Mouse (Mus musculus) liver, embryonic 11.5 days (tissue): ENCODE results near the gene Ifngr2. TPM values are rescaled to one million over a fixed set of nuclear protein-coding genes. Genes with fewer than 3 reads are reported as not detected.

Source experiments
- ATAC-seq: fragments of 200-750 bp; cut with Nextera tagmentation; replicated peaks from 2 replicates; pipeline ENCODE4 v1.8.0; 2017; ENCODE audit warnings: moderate number of reproducible peaks, mild to moderate bottlenecking, moderate TSS enrichment, moderate library complexity; ENCODE audit not compliant: low FRiP score
- DNase-seq: peaks from one replicate; pipeline ENCODE4 v3.0.0-alpha.2; 2017; ENCODE audit warnings: low spot score
- H3K27ac ChIP-seq: fragments of 300-500 bp; sonication (generic); 2 replicates; pipeline ENCODE4 v1.5.1; 2014; ENCODE audit warnings: mild to moderate bottlenecking, low read depth, low read length, control low read depth
- H3K27me3 ChIP-seq: fragments of 300-500 bp; sonication (generic); replicated peaks from 2 replicates; pipeline ENCODE4 v1.6.1; 2014; ENCODE audit warnings: low read length, mixed read lengths; ENCODE audit not compliant: control insufficient read depth, insufficient read depth
- H3K36me3 ChIP-seq: fragments of 300-500 bp; sonication (generic); 2 replicates; pipeline ENCODE4 v1.6.1; 2014; ENCODE audit warnings: mild to moderate bottlenecking, low read length, moderate library complexity, mixed read lengths; ENCODE audit not compliant: control insufficient read depth, insufficient read depth
- H3K4me1 ChIP-seq: fragments of 300-500 bp; sonication (generic); replicated peaks from 2 replicates; pipeline ENCODE4 v1.6.1; 2014; ENCODE audit warnings: low read length, mixed read lengths; ENCODE audit not compliant: control insufficient read depth, insufficient read depth
- H3K4me2 ChIP-seq: fragments of 300-500 bp; sonication (generic); 2 replicates; pipeline ENCODE4 v1.6.1; 2014; ENCODE audit warnings: mild to moderate bottlenecking, control low read depth, moderate library complexity
- H3K4me3 ChIP-seq: fragments of 300-500 bp; sonication (generic); 2 replicates; pipeline ENCODE4 v1.5.1; 2014; ENCODE audit warnings: low read depth, low read length, control low read depth
- H3K9ac ChIP-seq: fragments of 300-500 bp; sonication (generic); 2 replicates; pipeline ENCODE4 v1.6.1; 2014; ENCODE audit warnings: low read depth, low read length, control low read depth
- H3K9me3 ChIP-seq: fragments of 300-500 bp; sonication (generic); 2 replicates; pipeline ENCODE4 v1.6.1; 2016; ENCODE audit warnings: low read length, inconsistent platforms, mixed read lengths; ENCODE audit not compliant: control insufficient read depth
- WGBS: fragments of 180-500 bp; shearing (Covaris S2); extraction: QIAGEN DNeasy Blood & Tissue Kit; methylation state at CpG from one replicate; pipeline ENCODE4 v1.1.7; 2014; 5-methylcytosine and 5-hydroxymethylcytosine counted together
- polyA plus RNA-seq: library from polyadenylated mRNA; unstranded; fragments of >200 nt; fragmentation: Nextera tagmentation; extraction: Ambion mirVana; gene quantifications from 2 replicates; pipeline ENCODE4 v1.2.1, GENCODE M21; 2014

Gene Ifngr2
- polyA plus RNA-seq, 1 experiment from 2014 or later, result 28.7 TPM

- Histone ChIP-seq H3K4me1 (peaks cover 45% of the 10 kb centered on the region), H3K36me3 (no peaks in the 10 kb centered on the region), H3K27ac (no peak overlapping the region), H3K4me2 (peak overlapping the region; percentile 47), H3K9me3 (no peaks in the 10 kb centered on the region), H3K9ac (peak overlapping the region; percentile 28; the same call in 1 of the 2 replicates), H3K27me3 (no peaks in the 10 kb centered on the region), H3K4me3 (no peak overlapping the region)
- WGBS, result 44% methylated on average over 10 of the region's 10 CpGs
- ATAC-seq (0 out of 2 replicates have a peak, but pooled peaks have one; percentile 29), DNase-seq (no peak)
Observed at GRCm38 (mm10) chr16:91541573-91542081, 5.2 kb upstream of the Ifngr2 start.

- Histone ChIP-seq H3K36me3 (no peaks in the 10 kb centered on the region), H3K4me3 (no peak overlapping the region), H3K27me3 (no peaks in the 10 kb centered on the region), H3K9ac (no peak overlapping the region), H3K4me2 (no peak overlapping the region), H3K9me3 (no peaks in the 10 kb centered on the region), H3K4me1 (peaks cover 39% of the 10 kb centered on the region), H3K27ac (no peak overlapping the region)
- ATAC-seq (no peak), DNase-seq (no peak)
- WGBS, result 91% methylated on average over 1 of the region's 1 CpGs
Observed at GRCm38 (mm10) chr16:91543619-91544018, 3.3 kb upstream of the Ifngr2 start.

GRCm38 (mm10) chr16:91545597-91546281 is 1.1 kb upstream of the Ifngr2 start:
- peak; percentile 77 for ATAC-seq
- 0 out of 2 replicates have a peak overlapping the region, but pooled peaks have one; percentile 17 for H3K9ac ChIP-seq
- 34% methylated on average over 10 of the region's 10 CpGs for WGBS
- H3K27me3 ChIP-seq, result no peaks in the 10 kb centered on the region
- H3K4me1 ChIP-seq, result peaks cover 52% of the 10 kb centered on the region
- peak overlapping the region; percentile 84 for H3K27ac ChIP-seq
- peak overlapping the region; percentile 99 for H3K4me2 ChIP-seq
- H3K9me3 ChIP-seq, result no peaks in the 10 kb centered on the region
- H3K36me3 ChIP-seq, result no peaks in the 10 kb centered on the region
- peak; percentile 67 for DNase-seq
- H3K4me3 ChIP-seq, result no peak overlapping the region

GRCm38 (mm10) chr16:91546391-91546835 is 459 bp upstream of the Ifngr2 start:
- ATAC-seq, result peak; percentile 19; the same call in 1 of the 2 replicates
- Histone ChIP-seq H3K36me3 (no peaks in the 10 kb centered on the region), H3K4me1 (peaks cover 56% of the 10 kb centered on the region), H3K27ac (peak overlapping the region; percentile 84), H3K9ac (peak overlapping the region; percentile 92), H3K9me3 (no peaks in the 10 kb centered on the region), H3K4me2 (peak overlapping the region; percentile 99), H3K27me3 (no peaks in the 10 kb centered on the region), H3K4me3 (peak overlapping the region; percentile 92)
- no peak for DNase-seq
- 6% methylated on average over 14 of the region's 14 CpGs for WGBS

GRCm38 (mm10) chr16:91547974-91548373 is 1.1 kb downstream of the Ifngr2 start:
- peaks cover 61% of the 10 kb centered on the region for H3K4me1 ChIP-seq
- H3K9me3 ChIP-seq, result no peaks in the 10 kb centered on the region
- no peaks in the 10 kb centered on the region for H3K27me3 ChIP-seq
- no peaks in the 10 kb centered on the region for H3K36me3 ChIP-seq
- ATAC-seq (no peak), DNase-seq (no peak)
- WGBS, result 44% methylated on average over 5 of the region's 5 CpGs
- no peak overlapping the region; the same call in 1 of the 2 replicates for H3K9ac ChIP-seq
- H3K4me3 ChIP-seq, result peak overlapping the region; percentile 92
- H3K27ac ChIP-seq, result no peak overlapping the region
- H3K4me2 ChIP-seq, result peak overlapping the region; percentile 99

- ATAC-seq, result no peak
- Histone ChIP-seq H3K27ac (0 out of 2 replicates have a peak overlapping the region, but pooled peaks have one; percentile 1), H3K4me3 (peak overlapping the region; percentile 2; the same call in 1 of the 2 replicates), H3K27me3 (no peaks in the 10 kb centered on the region), H3K4me2 (peak overlapping the region; percentile 99), H3K9me3 (no peaks in the 10 kb centered on the region), H3K9ac (peak overlapping the region; percentile 11), H3K4me1 (peaks cover 62% of the 10 kb centered on the region), H3K36me3 (no peaks in the 10 kb centered on the region)
- DNase-seq, result no peak
- WGBS, result 34% methylated on average over 5 of the region's 5 CpGs
Observed at GRCm38 (mm10) chr16:91548586-91548985, 1.7 kb downstream of the Ifngr2 start.

- peaks cover 65% of the 10 kb centered on the region for H3K4me1 ChIP-seq
- no peak for ATAC-seq
- H3K4me2 ChIP-seq, result peak overlapping the region; percentile 99
- no peaks in the 10 kb centered on the region for H3K27me3 ChIP-seq
- H3K9me3 ChIP-seq, result no peaks in the 10 kb centered on the region
- peak overlapping the region; percentile 1; the same call in 1 of the 2 replicates for H3K27ac ChIP-seq
- H3K4me3 ChIP-seq, result peak overlapping the region; percentile 2; the same call in 1 of the 2 replicates
- peak overlapping the region; percentile 11 for H3K9ac ChIP-seq
- DNase-seq, result no peak
- no peaks in the 10 kb centered on the region for H3K36me3 ChIP-seq
- 66% methylated on average over 2 of the region's 2 CpGs for WGBS
Observed at GRCm38 (mm10) chr16:91548996-91549395, 2.1 kb downstream of the Ifngr2 start.

GRCm38 (mm10) chr16:91549616-91550015 is 2.7 kb downstream of the Ifngr2 start:
- WGBS, result 76% methylated on average over 5 of the region's 5 CpGs
- Histone ChIP-seq H3K9me3 (no peaks in the 10 kb centered on the region), H3K27me3 (no peaks in the 10 kb centered on the region), H3K36me3 (no peaks in the 10 kb centered on the region), H3K9ac (no peak overlapping the region), H3K4me2 (no peak overlapping the region; the same call in 1 of the 2 replicates), H3K27ac (no peak overlapping the region), H3K4me3 (no peak overlapping the region), H3K4me1 (peaks cover 69% of the 10 kb centered on the region)
- DNase-seq, result no peak
- ATAC-seq, result no peak
